Mouse (Mus musculus) limb, embryonic 14.5 days (tissue): ENCODE results near the gene Eif2b2. TPM values are rescaled to one million over a fixed set of nuclear protein-coding genes. Genes with fewer than 3 reads are reported as not detected.

Source experiments
- ATAC-seq: fragments of 200-750 bp; cut with Nextera tagmentation; 2 replicates; pipeline ENCODE4 v1.8.0; 2017; ENCODE audit warnings: low read depth, moderate number of reproducible peaks, moderate TSS enrichment; ENCODE audit not compliant: low FRiP score
- DNase-seq: peaks from one replicate; pipeline ENCODE4 v3.0.0-alpha.2; 2015; ENCODE audit warnings: low spot score
- H3K27ac ChIP-seq: fragments of 300-500 bp; sonication (generic); replicated peaks from 2 replicates; pipeline ENCODE4 v1.5.1; 2014; ENCODE audit warnings: low read depth, mild to moderate bottlenecking, low read length, moderate library complexity, mixed read lengths
- H3K27me3 ChIP-seq: fragments of 300-500 bp; sonication (generic); 2 replicates; pipeline ENCODE4 v1.6.1; 2014; ENCODE audit warnings: low read length, mixed read lengths; ENCODE audit not compliant: control insufficient read depth, insufficient read depth
- H3K36me3 ChIP-seq: fragments of 300-500 bp; sonication (generic); 2 replicates; pipeline ENCODE4 v1.6.1; 2014; ENCODE audit warnings: mild to moderate bottlenecking, low read length, moderate library complexity, mixed read lengths; ENCODE audit not compliant: control insufficient read depth, insufficient read depth
- H3K4me1 ChIP-seq: fragments of 300-500 bp; sonication (generic); 2 replicates; pipeline ENCODE4 v1.6.1; 2014; ENCODE audit warnings: antibody characterized with exemption, low read length, mixed read lengths; ENCODE audit not compliant: control insufficient read depth, insufficient read depth
- H3K4me2 ChIP-seq: fragments of 300-500 bp; sonication (generic); replicated peaks from 2 replicates; pipeline ENCODE4 v1.6.1; 2014; ENCODE audit warnings: low read depth, mild to moderate bottlenecking, low read length, moderate library complexity; ENCODE audit not compliant: severe bottlenecking
- H3K4me3 ChIP-seq: fragments of 300-500 bp; sonication (generic); replicated peaks from 2 replicates; pipeline ENCODE4 v1.5.1; 2014; ENCODE audit warnings: low read length
- H3K9ac ChIP-seq: fragments of 300-500 bp; sonication (generic); 2 replicates; pipeline ENCODE4 v1.6.1; 2014; ENCODE audit warnings: mild to moderate bottlenecking, low read depth, low read length, moderate library complexity; ENCODE audit not compliant: severe bottlenecking
- H3K9me3 ChIP-seq: fragments of 300-500 bp; sonication (generic); 2 replicates; pipeline ENCODE4 v1.6.1; 2016; ENCODE audit warnings: low read length; ENCODE audit not compliant: control insufficient read depth
- POLR2A ChIP-seq: fragments of 200-500 bp; IDR thresholded peaks from 2 replicates; pipeline ENCODE4 v1.8.0; 2012; ENCODE audit warnings: inconsistent platforms, mild to moderate bottlenecking, moderate library complexity, borderline replicate concordance; ENCODE audit not compliant: insufficient read depth, insufficient read length; ENCODE audit errors: extremely low read depth
- WGBS: fragments of 180-500 bp; shearing (Covaris S2); extraction: QIAGEN DNeasy Blood & Tissue Kit; methylation state at CpG from one replicate; pipeline ENCODE4 v1.1.7; 2014; 5-methylcytosine and 5-hydroxymethylcytosine counted together
- polyA plus RNA-seq, 2 experiments: library from polyadenylated mRNA; depleted of rRNA in 1 of 2; stranded (reverse) in 1 of 2; unstranded in 1 of 2; fragments of >200 nt; fragmentation: Nextera tagmentation in 1 of 2; extraction: Ambion mirVana in 1 of 2; gene quantifications; 2 replicates each; pipeline versions ENCODE4 v1.2.1 to v1.2.3; 2012 to 2014

Eif2b2 gene
- polyA plus RNA-seq, 2 experiments = 79.6 to 109 TPM

GRCm38 (mm10) chr12:85175087-85175675 is 44.1 kb upstream of the Eif2b2 start:
- H3K36me3 ChIP-seq = 0 out of 2 replicates have a peak, but pooled peaks cover 10% of the 10 kb centered on the region
- TF ChIP-seq POLR2A = no peak
- 32% methylated on average over 16 of the region's 16 CpGs for WGBS
- peak overlapping the region; percentile 40; the same call in 1 of the 2 replicates for H3K27ac ChIP-seq
- peak overlapping the region; percentile 66 for H3K4me2 ChIP-seq
- peak overlapping the region; percentile 40 for H3K4me3 ChIP-seq
- no peaks in the 10 kb centered on the region for H3K9me3 ChIP-seq
- H3K27me3 ChIP-seq = no peaks in the 10 kb centered on the region
- H3K4me1 ChIP-seq = peaks cover 29% of the 10 kb centered on the region
- ATAC-seq (no peak), DNase-seq (no peak)
- H3K9ac ChIP-seq = peak overlapping the region; percentile 47

DNA sequence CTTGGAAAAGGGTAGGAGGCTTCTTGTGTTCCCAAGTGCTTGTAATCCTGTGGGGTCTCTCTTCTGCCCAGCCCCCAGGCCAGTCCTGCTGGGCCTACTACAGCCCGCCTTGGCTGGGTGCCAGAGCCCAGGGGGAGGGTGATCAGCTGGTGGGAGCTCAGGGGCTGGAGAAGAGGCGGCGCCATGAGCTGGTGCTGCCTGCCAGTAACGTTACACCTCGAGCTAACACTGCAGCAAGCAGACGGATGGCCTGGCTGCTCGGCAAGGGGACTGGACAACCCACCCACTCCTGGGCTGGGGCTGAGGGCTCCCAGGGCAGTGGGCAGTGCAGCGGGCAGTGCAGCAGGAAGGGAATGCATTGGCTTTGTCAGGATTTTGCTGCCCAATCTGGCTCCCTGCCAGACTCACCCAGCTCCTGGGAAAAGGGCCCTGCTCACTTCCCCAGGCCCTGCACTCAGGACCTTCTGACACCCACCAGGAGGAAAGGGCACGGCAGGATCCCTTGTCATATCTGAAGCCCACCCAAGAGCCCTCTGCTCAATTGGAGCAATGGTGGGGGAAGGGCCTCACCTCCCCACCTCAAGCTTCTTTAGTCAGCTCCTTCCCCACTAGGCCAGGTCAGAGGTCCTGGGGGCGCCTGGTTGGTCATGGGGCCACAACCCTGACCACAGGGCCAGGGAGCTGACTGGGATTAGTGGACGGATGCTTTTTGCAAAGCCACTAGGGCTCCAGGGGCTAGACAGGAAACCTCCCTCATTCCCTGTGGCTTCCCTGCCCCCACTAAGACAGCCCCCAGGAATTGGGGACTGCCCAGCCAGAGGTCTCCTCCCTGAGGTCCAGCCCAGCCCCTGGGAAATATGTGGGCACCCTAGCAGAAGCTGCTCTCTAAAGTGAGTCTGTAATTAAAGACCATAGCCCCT is 43.1 kb upstream of the Eif2b2 start:
- H3K27me3 ChIP-seq = no peaks in the 10 kb centered on the region
- DNase-seq (peak; percentile 75), ATAC-seq (peak; percentile 70)
- H3K27ac ChIP-seq = 0 out of 2 replicates have a peak overlapping the region, but pooled peaks have one; percentile 40
- 3% methylated on average over 11 of the region's 11 CpGs for WGBS
- H3K9me3 ChIP-seq = no peaks in the 10 kb centered on the region
- 0 out of 2 replicates have a peak, but pooled peaks cover 3% of the 10 kb centered on the region for H3K36me3 ChIP-seq
- peak overlapping the region; percentile 47 for H3K9ac ChIP-seq
- no peak for TF ChIP-seq POLR2A
- H3K4me3 ChIP-seq = peak overlapping the region; percentile 40
- H3K4me2 ChIP-seq = peak overlapping the region; percentile 66
- peaks cover 29% of the 10 kb centered on the region for H3K4me1 ChIP-seq

DNA sequence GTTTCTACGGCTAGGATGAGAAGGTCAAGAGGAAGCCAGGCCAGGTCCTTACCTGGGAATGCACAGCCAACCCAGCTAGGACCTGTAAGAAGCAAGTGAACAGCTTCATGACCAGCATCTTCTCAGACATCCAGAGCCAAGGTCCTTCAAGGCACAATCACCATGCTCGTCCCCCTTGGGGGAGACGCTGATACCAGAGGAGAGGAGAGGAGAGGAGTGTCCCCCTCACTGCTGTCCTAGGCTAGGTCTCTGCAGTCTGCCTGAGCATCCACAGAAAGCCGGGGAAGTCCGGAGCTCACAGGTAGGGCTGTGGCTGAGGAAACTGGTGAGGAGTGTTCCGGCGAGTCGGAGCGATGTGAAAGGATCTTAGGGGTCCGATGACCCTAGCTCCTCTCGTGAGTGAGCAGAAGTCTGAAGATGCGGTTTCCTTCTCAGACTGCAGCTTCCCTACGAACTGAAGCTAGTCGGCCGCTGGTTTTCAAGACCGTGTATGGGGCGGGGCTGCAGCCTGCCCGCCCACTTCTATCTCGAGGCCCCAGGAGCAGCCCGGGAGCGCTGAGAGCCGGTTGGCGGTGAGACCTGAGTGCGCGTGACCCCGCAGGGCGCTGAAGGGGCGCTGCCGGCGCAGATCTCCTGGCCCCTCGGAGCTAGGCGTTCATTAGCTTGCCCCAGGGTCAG is 42.3 kb upstream of the Eif2b2 start:
- no peaks in the 10 kb centered on the region for H3K36me3 ChIP-seq
- H3K9ac ChIP-seq = peak overlapping the region; percentile 47
- H3K4me1 ChIP-seq = peaks cover 36% of the 10 kb centered on the region
- WGBS = 2% methylated on average over 25 of the region's 32 CpGs
- peak overlapping the region; percentile 66 for H3K4me2 ChIP-seq
- peak overlapping the region; percentile 40 for H3K4me3 ChIP-seq
- H3K27ac ChIP-seq = no peak overlapping the region; the same call in 1 of the 2 replicates
- no peak for DNase-seq
- H3K9me3 ChIP-seq = no peaks in the 10 kb centered on the region
- peak; percentile 61; the same call in 1 of the 2 replicates for ATAC-seq
- no peak for TF ChIP-seq POLR2A
- H3K27me3 ChIP-seq = no peaks in the 10 kb centered on the region

- DNase-seq (no peak), ATAC-seq (no peak)
- Histone ChIP-seq H3K4me2 (peak within 1 kb of the TSS; percentile 66), H3K4me3 (peak within 1 kb of the TSS; percentile 40), H3K27ac (no peak within 1 kb of the TSS; the same call in 1 of the 2 replicates), H3K9me3 (no peaks in the 10 kb centered on the region), H3K27me3 (no peaks in the 10 kb centered on the region), H3K36me3 (no peaks in the 10 kb centered on the region), H3K4me1 (peaks cover 42% of the 10 kb centered on the region), H3K9ac (peak within 1 kb of the TSS; percentile 47)
- 80% methylated on average over 10 of the region's 10 CpGs for WGBS
- no peak for TF ChIP-seq POLR2A
These were observed 41.5 kb upstream of the Eif2b2 start, which contains the start of gene Pgf for GRCm38 (mm10) chr12:85177740-85178239. TSS of gene Pgf (minus strand) at chr12:85177790.

DNA sequence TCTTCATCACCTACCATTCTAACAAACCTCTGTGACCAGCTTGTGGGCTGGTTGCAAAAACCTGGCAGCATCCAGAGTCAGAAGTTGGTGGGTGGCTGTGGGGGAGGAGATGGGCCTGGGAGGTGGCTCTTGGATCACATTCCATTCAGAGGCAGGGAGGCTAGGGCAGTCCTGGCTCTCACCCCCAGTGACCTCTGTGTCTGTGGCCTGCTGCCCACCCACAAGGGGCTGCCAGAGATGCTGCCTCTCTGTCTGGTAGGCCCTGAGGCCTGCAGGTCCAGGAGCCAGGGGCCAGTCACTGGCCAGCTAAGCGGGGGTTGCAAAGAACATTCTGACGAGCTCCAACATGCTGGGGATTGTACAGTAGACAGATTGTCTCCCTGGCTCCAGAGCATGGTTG is 41.0 kb upstream of the Eif2b2 start:
- TF ChIP-seq POLR2A = no peak
- H3K9me3 ChIP-seq = no peaks in the 10 kb centered on the region
- H3K4me1 ChIP-seq = peaks cover 42% of the 10 kb centered on the region
- no peak overlapping the region for H3K27ac ChIP-seq
- no peak overlapping the region for H3K4me2 ChIP-seq
- no peaks in the 10 kb centered on the region for H3K27me3 ChIP-seq
- ATAC-seq (no peak), DNase-seq (no peak)
- H3K9ac ChIP-seq = no peak overlapping the region
- 54% methylated on average over 2 of the region's 2 CpGs for WGBS
- no peak overlapping the region for H3K4me3 ChIP-seq
- no peaks in the 10 kb centered on the region for H3K36me3 ChIP-seq
